Mouse (Mus musculus): ENCODE measurements around the gene Mpp2. TPM values are rescaled to one million over a fixed set of nuclear protein-coding genes. Genes with fewer than 3 reads are reported as not detected.

Gene Mpp2
- polyA plus RNA-seq (2017; shearing (Covaris generic)) = 1 to 10 TPM; 2.5 to 3.7 TPM

GRCm38 (mm10) chr11:102087931-102088898 lies at the start of gene Mpp2:
TSS of gene Mpp2 (minus strand) at chr11:102088515.
- ATAC-seq = peak; percentile 24

- ATAC-seq = no peak
These were observed 49.5 kb upstream of the Mpp2 start for GRCm38 (mm10) chr11:102137625-102138446.

GRCm38 (mm10) chr11:102134516-102134915 lies 46.2 kb upstream of the Mpp2 start:
- ATAC-seq = no peak

DNA sequence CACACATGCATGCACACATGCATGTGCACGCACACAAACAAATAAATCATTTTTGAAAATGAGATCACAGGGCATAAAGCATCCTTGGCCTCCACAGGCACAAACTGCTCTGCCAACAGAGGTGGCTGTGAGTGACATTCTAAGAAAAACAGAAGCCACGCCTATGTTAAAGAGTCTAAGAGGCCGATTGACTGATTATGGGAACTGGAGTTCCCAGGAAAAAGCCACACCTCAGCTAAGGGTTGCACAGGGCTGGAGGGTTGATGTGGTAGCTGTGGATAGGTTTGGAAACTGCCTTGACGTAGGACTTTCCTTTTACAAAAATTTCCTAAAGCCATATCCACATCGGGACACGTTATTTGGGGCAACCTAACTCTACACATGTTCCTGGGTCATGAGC lies 29.1 kb upstream of the Mpp2 start:
- ATAC-seq = no peak

DNA sequence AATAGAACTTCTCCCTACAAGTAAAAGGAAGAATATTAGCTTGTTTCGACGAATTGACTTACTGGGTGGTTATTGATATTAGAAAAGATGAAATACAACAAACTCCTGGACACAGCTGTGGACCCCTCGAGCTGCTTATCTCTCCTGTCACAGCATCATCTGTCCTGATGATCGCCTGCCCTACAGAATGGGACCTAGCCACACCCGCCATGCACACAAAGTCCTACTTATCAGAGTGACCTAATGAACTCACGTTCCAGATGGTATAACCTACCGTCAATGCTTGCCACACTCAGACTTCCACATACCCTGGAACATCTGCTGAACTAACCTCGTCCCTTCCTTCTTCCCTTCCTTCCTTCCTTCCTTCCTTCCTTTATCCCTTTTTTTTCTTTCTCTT lies 27.9 kb upstream of the Mpp2 start:
- ATAC-seq = no peak

DNA sequence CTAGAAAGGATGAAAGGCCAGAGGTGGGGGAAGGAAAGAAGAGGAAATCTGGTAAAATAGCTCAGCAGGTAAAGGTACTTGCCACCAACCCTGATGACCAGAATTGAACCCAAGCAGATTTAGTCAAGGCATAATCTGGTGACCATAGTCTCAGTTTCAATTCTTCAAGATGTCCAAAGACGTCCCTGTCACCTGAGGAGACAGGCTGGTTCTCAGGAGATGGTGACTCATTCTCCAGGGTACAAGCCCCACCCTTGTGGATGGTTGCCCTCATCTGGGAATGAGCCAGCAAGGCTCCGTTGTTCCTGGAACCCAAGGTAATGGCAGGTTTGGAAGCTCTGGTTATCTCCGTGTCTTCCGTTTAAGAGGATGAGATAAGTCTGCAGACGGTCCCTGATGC lies 23.3 kb upstream of the Mpp2 start:
- no peak for ATAC-seq

DNA sequence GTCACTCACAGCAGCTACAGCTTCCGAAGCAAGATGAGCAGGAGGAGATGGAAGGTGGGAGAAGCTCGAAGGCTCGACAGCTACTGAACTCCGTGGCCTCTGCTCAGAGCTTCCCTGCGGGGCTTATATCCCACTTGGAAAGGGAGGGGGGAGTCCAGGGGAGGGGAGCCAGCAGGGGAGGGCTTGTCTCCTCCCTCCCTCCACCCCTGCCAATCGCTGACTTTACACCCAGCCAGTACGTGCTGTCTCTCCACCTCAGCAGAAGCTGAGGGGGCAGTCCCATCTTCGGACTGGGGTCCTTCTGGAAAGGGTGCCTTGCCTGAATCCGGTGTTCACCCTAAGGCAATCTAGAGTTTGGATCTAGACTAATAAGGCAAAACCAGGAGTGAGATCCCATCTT lies 19.4 kb upstream of the Mpp2 start, which contains the start of gene Pyy:
Gene Pyy (minus strand): TSS at position 101 of the 400 bp plus-strand sequence.
- ATAC-seq = no peak

- ATAC-seq = no peak
These were observed 18.6 kb upstream of the Mpp2 start for GRCm38 (mm10) chr11:102106911-102107310.

DNA sequence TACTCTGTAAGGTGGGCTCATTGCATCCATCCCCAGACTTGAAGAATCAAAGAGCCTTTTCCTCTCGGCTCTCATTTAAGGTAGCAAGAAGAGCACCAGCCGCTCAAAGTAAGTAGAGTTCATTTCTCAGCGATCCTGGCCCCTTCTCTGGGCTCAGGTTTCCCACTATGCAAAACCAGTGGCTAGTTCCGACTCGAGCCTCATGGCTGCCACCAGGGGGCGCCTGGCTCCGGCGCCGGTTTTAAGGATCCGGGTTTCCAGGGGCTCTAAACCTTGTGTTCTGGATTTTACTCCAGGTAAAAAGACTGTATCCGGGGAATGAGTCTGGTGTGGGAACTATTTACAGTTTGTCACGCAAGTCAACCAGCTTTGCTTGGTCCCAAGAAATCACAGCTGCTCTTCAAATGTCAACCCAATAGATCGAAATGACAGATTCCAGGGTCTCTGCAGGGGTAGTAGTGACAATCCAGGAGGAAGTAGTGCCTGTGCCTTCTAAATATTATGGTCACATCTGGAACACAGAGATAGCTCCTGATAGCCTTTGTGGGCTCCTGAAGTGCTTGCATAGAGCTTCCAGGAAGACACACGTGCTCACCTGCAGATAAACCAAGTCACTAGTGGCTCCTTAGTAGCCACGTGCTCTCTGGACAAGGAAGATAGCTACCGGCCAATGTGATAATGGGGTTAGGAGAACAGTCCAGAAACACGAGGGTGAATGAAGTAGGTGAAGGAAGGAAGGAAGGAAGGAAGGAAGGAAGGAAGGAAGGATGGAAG lies 14.4 kb upstream of the Mpp2 start:
- ATAC-seq = no peak

DNA sequence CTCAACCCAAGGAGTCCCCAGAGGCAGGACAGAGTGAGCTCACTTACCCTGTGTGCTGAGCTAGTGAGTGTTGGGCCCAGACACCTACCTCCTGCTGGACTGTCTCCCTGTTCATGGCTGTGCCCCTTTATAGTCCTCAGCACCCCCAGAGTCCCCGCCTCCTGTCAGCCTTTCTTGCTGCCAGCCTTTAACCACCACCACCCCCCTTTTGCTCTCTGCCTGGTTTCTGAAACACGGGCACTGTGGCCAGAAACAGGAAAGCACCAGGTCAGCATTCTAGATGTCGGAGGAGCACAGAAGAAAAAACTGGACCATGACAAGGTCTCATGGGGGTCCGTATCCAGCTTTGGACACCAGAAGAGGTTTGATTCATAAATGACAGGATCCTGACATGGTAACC lies 12.9 kb upstream of the Mpp2 start, which contains the start of gene Ppy:
Gene Ppy (minus strand): TSS at position 101 of the 400 bp plus-strand sequence.
- no peak for ATAC-seq

GRCm38 (mm10) chr11:102096887-102097391 lies 8.6 kb upstream of the Mpp2 start:
- ATAC-seq = no peak

DNA sequence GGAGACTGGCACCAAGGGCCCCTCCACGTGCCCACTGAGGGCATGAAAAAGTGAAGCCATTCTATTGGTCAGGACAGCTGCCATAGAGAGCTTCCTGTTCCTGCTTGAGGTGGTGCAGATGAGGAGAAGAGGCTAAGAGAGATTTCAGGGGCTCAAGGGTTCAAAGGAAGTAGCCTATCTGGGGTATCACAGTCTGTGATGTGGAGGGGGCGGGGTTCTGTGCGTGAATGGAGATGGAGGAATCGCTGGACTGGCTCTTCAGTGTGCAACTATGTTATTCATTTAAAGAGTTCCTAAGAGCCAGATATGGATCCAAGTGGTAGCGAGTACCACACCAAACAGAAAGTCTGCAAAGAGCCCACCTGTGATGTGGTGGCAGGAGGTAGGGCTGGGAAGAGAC lies 8.1 kb upstream of the Mpp2 start:
- no peak for ATAC-seq

DNA sequence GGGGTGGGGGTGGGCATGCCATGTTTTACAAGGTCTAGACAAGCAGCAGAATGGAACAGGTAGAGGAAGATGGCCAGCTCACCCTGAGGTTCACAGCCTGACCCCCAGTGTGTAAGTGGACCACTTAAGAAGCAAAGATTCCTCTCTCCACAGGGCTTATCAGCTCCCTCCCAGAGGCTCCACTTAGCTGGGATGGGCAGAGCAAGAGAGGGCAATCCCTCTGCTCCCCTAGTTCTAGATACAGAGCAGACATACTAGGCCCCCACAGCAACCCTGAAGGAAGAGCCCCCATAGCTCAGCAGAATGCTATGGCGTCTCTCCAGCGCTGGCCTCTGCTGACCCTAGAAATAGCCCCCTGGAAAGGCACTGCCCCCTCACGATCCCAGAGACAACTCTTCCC lies 7.4 kb upstream of the Mpp2 start:
- no peak for ATAC-seq

- peak; percentile 50 for ATAC-seq
These were observed 933 bp upstream of the Mpp2 start for GRCm38 (mm10) chr11:102089088-102089808.

DNA sequence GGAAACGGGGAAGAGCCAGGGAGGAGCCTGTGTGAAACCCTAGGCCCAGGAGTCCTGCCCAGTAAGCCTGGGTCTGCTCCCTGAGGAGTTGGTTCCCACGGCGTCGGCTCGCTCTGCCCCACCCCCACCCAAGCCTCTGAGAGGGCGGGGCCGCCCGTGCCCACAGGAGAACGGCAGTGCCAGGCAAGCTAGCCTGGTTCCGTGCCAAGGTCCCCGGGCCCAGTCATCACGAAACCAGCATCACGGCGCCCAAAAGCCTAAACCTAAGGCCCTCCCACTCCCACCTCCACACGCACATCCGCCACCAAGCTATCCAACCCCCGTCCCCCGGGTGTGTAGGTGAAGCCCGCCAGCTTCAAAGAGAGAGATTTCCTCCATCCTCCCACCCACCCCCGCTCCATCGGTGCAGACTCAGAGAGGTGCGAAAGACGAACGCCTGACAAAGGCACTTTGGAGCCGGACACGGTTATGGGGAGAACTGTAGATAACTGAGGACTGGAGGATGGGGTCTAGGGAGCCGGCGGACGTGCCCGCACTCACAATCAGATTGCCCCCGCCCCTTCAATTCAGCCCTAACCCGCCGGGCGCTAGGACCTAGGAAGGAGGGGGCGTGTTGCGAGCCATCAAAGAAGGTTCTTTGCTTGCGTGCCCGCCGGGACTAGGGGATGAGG lies 1.1 kb downstream of the Mpp2 start:
- peak; percentile 83 for ATAC-seq

DNA sequence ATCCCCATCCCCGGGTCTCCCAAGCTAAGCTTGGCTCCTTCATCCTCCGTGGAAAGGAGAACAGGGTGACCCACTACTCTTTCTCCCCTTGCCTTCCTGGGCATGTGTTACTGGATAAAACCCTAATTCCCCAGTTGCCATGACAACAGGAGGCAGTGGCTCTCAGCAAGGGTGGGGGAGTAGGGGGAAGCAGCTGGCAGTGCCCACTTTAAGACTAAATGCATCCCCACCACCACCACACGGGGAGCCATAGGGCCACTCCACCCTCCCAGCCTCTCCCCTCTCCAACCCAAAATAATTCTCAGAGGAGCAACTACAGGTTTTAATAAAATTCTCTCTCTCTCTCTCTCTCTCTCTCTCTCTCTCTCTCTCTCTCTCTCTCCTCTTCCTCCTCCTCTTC lies 2.0 kb downstream of the Mpp2 start:
- no peak for ATAC-seq

- no peak for ATAC-seq
These were observed 4.2 kb downstream of the Mpp2 start for GRCm38 (mm10) chr11:102084159-102084558.

- no peak for ATAC-seq
These were observed 5.1 kb downstream of the Mpp2 start for GRCm38 (mm10) chr11:102083193-102083592.

- ATAC-seq = no peak
These were observed 6.0 kb downstream of the Mpp2 start for GRCm38 (mm10) chr11:102082322-102082721.

DNA sequence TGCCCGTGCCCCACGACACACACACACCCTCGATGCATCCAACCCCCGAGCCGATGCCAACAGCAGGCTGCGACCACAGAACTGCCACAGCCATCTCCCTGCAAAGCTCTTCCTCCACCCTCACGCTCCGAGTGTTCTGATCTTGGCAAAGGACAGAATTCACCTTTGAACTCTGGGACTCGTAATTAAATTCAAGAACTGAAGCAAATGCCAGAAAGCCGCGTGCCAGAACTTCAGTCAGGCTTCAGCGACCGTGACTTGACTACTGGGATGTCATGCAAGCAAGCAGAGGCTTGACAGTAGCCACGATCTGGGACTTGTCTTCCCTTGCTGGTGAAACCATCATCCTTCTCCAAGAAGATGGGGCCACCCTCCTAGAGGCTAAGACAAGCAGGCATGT lies 14.6 kb downstream of the Mpp2 start:
- ATAC-seq = no peak

DNA sequence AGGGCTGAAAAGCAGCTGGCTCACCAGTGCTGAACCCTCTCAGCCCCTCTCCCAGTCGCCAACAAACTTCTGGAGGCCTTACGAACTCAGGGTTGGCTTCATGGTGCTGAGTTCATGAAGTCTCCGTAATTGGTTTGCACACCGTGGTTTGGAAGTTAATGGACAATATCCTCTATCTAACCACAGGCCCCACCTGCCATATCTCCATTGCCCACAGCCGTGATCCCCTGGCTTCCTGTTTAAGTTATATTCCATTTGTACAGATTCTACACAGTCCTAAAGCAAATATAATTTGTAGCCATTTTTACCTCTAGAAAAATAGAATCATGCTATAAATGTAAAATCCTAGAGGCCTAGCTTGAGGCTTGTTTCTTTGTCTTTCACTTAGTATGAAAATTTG lies 15.6 kb downstream of the Mpp2 start:
- ATAC-seq = no peak
